Mouse (Mus musculus): ENCODE measurements at regions not wholly inside any gene's neighbourhood (a gene's known extent, or its start where the extent isn't known, plus 50 kb on each side); places are given as distances from the start of the nearest gene placed in this dataset.
"Not testable (repeated sequence)": the region's sequence is repeated elsewhere in the genome, so short reads cannot be mapped to it uniquely, and the experiment has no call there.

- H3K9me3 ChIP-seq: no peaks in the 10 kb centered on the region
- H3K4me3 ChIP-seq: no peak overlapping the region
- no peaks in the 10 kb centered on the region for H3K27me3 ChIP-seq (replicated peaks)
- H3K9ac ChIP-seq: no peak overlapping the region
- no peaks in the 10 kb centered on the region for H3K36me3 ChIP-seq
- H3K4me1 ChIP-seq: peaks cover 22% of the 10 kb centered on the region
- H3K27ac ChIP-seq (replicated peaks): no peak overlapping the region
- H3K4me2 ChIP-seq: no peak overlapping the region
- ATAC-seq (ENCODE audit: extremely low read depth, insufficient number of reproducible peaks, low FRiP score, low TSS enrichment): no peak
- WGBS: 61% methylated on average over 7 of the region's 7 CpGs
These were observed 203.1 kb upstream of the Tmc3 start for GRCm38 (mm10) chr7:83381381-83382181.

DNA sequence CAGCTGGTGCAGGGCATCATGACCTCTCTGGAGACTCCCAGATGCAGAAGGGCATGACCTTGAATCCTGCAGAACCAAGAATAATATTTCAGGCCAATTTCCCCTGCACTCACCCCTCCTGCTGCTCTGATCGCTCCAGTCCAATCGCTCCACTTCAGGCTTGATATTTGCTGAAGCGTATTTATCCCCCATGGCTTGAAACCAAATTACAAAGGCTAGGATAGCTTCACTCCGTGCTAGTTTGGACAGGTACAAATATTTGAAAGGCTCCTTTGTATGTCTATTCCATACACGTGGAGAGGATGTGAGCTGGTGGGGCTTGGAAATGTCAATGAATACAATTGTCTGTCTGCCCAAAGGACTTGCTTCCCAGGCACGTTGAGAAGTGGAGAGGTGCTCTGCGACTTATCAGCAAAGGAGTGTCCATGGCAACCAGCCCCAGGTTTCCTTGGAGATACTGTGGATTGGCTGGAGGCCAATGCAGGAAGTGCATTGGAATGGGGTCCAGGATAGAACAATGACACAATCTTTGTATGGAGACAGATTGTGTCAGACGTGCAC is 201.8 kb upstream of the Tmc3 start:
- H3K4me1 ChIP-seq: peaks cover 22% of the 10 kb centered on the region
- no peaks in the 10 kb centered on the region for H3K36me3 ChIP-seq
- peak overlapping the region; percentile 48 for H3K4me2 ChIP-seq
- ATAC-seq (ENCODE audit: extremely low read depth, insufficient number of reproducible peaks, low FRiP score, low TSS enrichment): peak; percentile 42; the same call in 1 of the 2 replicates
- peak overlapping the region; percentile 63 for H3K27ac ChIP-seq (replicated peaks)
- no peak overlapping the region for H3K4me3 ChIP-seq
- H3K9ac ChIP-seq: no peak overlapping the region
- no peaks in the 10 kb centered on the region for H3K9me3 ChIP-seq
- no peaks in the 10 kb centered on the region for H3K27me3 ChIP-seq (replicated peaks)
- 22% methylated on average over 8 of the region's 8 CpGs for WGBS

DNA sequence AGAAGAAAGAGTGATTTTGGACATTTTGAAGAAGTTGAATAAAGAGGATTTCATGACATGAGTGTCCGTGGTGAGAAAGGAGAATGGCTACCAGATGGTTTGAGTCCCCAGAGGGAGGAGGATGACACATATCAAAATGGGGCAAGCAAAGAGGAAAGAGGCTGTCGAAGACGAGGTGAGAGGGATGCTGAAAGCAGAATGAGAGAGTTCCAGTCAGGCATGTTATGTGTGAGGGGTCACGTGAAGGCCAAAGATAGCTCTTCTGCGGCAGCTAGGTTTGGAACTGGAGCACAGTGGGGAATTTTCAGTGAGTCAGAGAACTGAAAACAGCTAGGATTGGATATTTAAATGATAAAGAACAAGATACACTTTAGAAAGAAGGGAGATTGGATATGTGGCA is 193.3 kb upstream of the Tmc3 start:
- H3K4me2 ChIP-seq: no peak overlapping the region
- no peaks in the 10 kb centered on the region for H3K9me3 ChIP-seq
- no peak for ATAC-seq (ENCODE audit: extremely low read depth, insufficient number of reproducible peaks, low FRiP score, low TSS enrichment)
- no peak overlapping the region for H3K4me3 ChIP-seq
- H3K27ac ChIP-seq (replicated peaks): no peak overlapping the region
- WGBS: 37% methylated on average over 5 of the region's 5 CpGs
- no peaks in the 10 kb centered on the region for H3K36me3 ChIP-seq
- H3K9ac ChIP-seq: no peak overlapping the region
- peaks cover 15% of the 10 kb centered on the region for H3K4me1 ChIP-seq
- H3K27me3 ChIP-seq (replicated peaks): no peaks in the 10 kb centered on the region

DNA sequence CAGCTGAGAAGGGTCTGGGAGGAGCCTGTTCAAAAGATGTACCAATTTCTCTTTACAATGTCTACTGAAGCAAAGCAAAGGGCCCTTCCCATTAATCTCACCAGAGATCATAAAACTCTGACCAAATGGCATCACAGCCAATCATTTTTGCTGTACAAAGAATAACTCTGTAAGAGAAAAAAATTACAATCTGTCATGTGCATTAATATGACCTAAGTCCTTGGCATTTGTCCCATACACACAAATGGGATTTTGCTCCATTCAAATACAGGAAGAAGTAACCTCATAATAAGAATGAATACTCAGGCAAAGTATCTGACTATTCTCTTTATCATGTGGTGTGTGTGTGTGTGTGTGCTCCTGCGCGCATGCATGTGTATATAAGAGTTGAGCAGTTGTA is 192.5 kb upstream of the Tmc3 start:
- 0 out of 2 replicates have a peak overlapping the region, but pooled peaks have one; percentile 15 for H3K27ac ChIP-seq (replicated peaks)
- H3K9me3 ChIP-seq: no peaks in the 10 kb centered on the region
- no peak overlapping the region for H3K4me3 ChIP-seq
- ATAC-seq (ENCODE audit: extremely low read depth, insufficient number of reproducible peaks, low FRiP score, low TSS enrichment): no peak
- H3K4me1 ChIP-seq: peaks cover 15% of the 10 kb centered on the region
- no peak overlapping the region for H3K4me2 ChIP-seq
- no peaks in the 10 kb centered on the region for H3K27me3 ChIP-seq (replicated peaks)
- 75% methylated on average over 2 of the region's 2 CpGs for WGBS
- no peak overlapping the region for H3K9ac ChIP-seq
- no peaks in the 10 kb centered on the region for H3K36me3 ChIP-seq

DNA sequence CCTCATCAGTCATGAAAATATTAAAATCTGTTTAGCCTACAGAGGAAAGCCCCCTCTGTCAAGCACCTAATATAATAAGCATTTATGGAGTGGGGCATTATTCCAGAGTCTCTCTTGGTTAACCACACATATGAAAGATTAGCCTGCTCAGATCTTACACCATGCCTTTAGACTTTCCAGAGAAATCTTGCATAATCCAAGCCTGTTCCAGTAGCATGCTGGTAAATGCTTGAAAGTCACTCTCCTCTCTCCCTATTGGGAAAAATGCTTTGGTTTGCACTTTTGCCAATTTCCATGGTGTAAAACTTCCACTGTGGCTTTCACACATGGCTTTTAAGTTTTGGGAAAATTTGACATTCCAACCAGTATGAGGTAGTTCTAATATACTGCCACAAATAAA is 192.1 kb upstream of the Tmc3 start:
- H3K4me3 ChIP-seq: no peak overlapping the region
- H3K27me3 ChIP-seq (replicated peaks): no peaks in the 10 kb centered on the region
- no peak overlapping the region for H3K9ac ChIP-seq
- H3K27ac ChIP-seq (replicated peaks): 0 out of 2 replicates have a peak overlapping the region, but pooled peaks have one; percentile 7
- H3K36me3 ChIP-seq: no peaks in the 10 kb centered on the region
- ATAC-seq (ENCODE audit: extremely low read depth, insufficient number of reproducible peaks, low FRiP score, low TSS enrichment): no peak
- no peak overlapping the region for H3K4me2 ChIP-seq
- peaks cover 15% of the 10 kb centered on the region for H3K4me1 ChIP-seq
- H3K9me3 ChIP-seq: no peaks in the 10 kb centered on the region

- no peak overlapping the region for H3K9ac ChIP-seq
- no peaks in the 10 kb centered on the region for H3K9me3 ChIP-seq
- no peaks in the 10 kb centered on the region for H3K36me3 ChIP-seq
- H3K27me3 ChIP-seq (replicated peaks): no peaks in the 10 kb centered on the region
- no peak overlapping the region for H3K4me2 ChIP-seq
- no peak overlapping the region for H3K27ac ChIP-seq (replicated peaks)
- no peak for ATAC-seq (ENCODE audit: extremely low read depth, insufficient number of reproducible peaks, low FRiP score, low TSS enrichment)
- peaks cover 15% of the 10 kb centered on the region for H3K4me1 ChIP-seq
- no peak overlapping the region for H3K4me3 ChIP-seq
- WGBS: 59% methylated on average over 2 of the region's 2 CpGs
These were observed 190.6 kb upstream of the Tmc3 start for GRCm38 (mm10) chr7:83394156-83394555.

- H3K4me2 ChIP-seq: no peak overlapping the region
- no peak overlapping the region for H3K9ac ChIP-seq
- H3K36me3 ChIP-seq: no peaks in the 10 kb centered on the region
- no peak for ATAC-seq (ENCODE audit: extremely low read depth, insufficient number of reproducible peaks, low FRiP score, low TSS enrichment)
- no peak overlapping the region for H3K4me3 ChIP-seq
- peaks cover 2% of the 10 kb centered on the region; the same call in 1 of the 2 replicates for H3K9me3 ChIP-seq
- peak overlapping the region; percentile 38; the same call in 1 of the 2 replicates for H3K27ac ChIP-seq (replicated peaks)
- H3K4me1 ChIP-seq: 0 out of 2 replicates have a peak, but pooled peaks cover 4% of the 10 kb centered on the region
- H3K27me3 ChIP-seq (replicated peaks): no peaks in the 10 kb centered on the region
These were observed 185.1 kb upstream of the Tmc3 start for GRCm38 (mm10) chr7:83399668-83400067.

DNA sequence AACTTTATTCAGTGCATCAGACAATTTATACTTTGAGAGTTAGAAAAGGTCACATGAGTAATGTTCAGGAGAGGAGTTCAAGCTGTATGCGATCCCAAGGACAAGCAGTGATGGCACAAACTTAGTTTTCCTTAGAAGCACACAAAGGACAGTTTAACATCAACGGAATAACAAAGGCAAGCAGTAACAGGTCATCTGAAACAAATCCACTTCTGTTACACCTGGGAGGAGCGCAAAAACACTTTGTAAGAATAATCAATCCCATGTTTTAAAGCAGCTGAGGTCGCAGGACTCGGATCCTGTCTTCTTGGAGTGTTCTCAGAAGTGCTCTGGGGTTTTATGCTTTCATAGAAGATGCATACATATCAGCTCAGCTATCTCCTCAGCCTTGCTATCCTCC is 183.7 kb upstream of the Tmc3 start:
- no peak overlapping the region for H3K4me2 ChIP-seq
- H3K9me3 ChIP-seq: peaks cover 2% of the 10 kb centered on the region; the same call in 1 of the 2 replicates
- H3K27ac ChIP-seq (replicated peaks): no peak overlapping the region
- no peak overlapping the region for H3K9ac ChIP-seq
- 0 out of 2 replicates have a peak, but pooled peaks cover 4% of the 10 kb centered on the region for H3K4me1 ChIP-seq
- no peaks in the 10 kb centered on the region for H3K36me3 ChIP-seq
- ATAC-seq (ENCODE audit: extremely low read depth, insufficient number of reproducible peaks, low FRiP score, low TSS enrichment): no peak
- no peak overlapping the region for H3K4me3 ChIP-seq
- H3K27me3 ChIP-seq (replicated peaks): no peaks in the 10 kb centered on the region
- WGBS: 80% methylated on average over 5 of the region's 5 CpGs

- 72% methylated on average over 5 of the region's 5 CpGs for whole genome bisulfite sequencing
These were observed 172.0 kb upstream of the Tmc3 start for GRCm38 (mm10) chr7:83412745-83413144.

GRCm38 (mm10) chr7:83429929-83430556 is 154.7 kb upstream of the Tmc3 start:
- Histone ChIP-seq H3K27me3 (replicated peaks) (no peaks in the 10 kb centered on the region), H3K4me3 (no peak overlapping the region)
- 57% methylated on average over 3 of the region's 3 CpGs for WGBS

More at GRCm38 (mm10) chr7:83412745-83413144, 172.0 kb upstream of the Tmc3 start:
- not testable (repeated sequence) for ATAC-seq (ENCODE audit: extremely low read depth, insufficient number of reproducible peaks, low FRiP score, low TSS enrichment); H3K27ac ChIP-seq (replicated peaks); H3K4me1 ChIP-seq; H3K4me2 ChIP-seq; H3K36me3 ChIP-seq; H3K27me3 ChIP-seq (replicated peaks); H3K9ac ChIP-seq; H3K9me3 ChIP-seq; H3K4me3 ChIP-seq

GRCm38 (mm10) chr7:83431094-83431493 is 153.6 kb upstream of the Tmc3 start:
- Histone ChIP-seq H3K9me3 (no peaks in the 10 kb centered on the region), H3K9ac (no peak overlapping the region), H3K4me1 (peaks cover 18% of the 10 kb centered on the region), H3K27ac (replicated peaks) (peak overlapping the region; percentile 45), H3K27me3 (replicated peaks) (no peaks in the 10 kb centered on the region), H3K4me2 (no peak overlapping the region), H3K4me3 (no peak overlapping the region), H3K36me3 (no peaks in the 10 kb centered on the region)
- ATAC-seq (ENCODE audit: extremely low read depth, insufficient number of reproducible peaks, low FRiP score, low TSS enrichment): no peak
- 21% methylated on average over 2 of the region's 2 CpGs for WGBS

More at GRCm38 (mm10) chr7:83429929-83430556, 154.7 kb upstream of the Tmc3 start:
- no peaks in the 10 kb centered on the region for H3K9me3 ChIP-seq
- no peak overlapping the region for H3K4me2 ChIP-seq
- no peaks in the 10 kb centered on the region for H3K36me3 ChIP-seq
- peaks cover 18% of the 10 kb centered on the region for H3K4me1 ChIP-seq
- H3K9ac ChIP-seq: no peak overlapping the region
- no peak for ATAC-seq (ENCODE audit: extremely low read depth, insufficient number of reproducible peaks, low FRiP score, low TSS enrichment)
- H3K27ac ChIP-seq (replicated peaks): no peak overlapping the region

Data from heart, embryonic 13.5 days (tissue).